Mouse (Mus musculus) intestine, postnatal 0 days (tissue): ENCODE measurements around the gene Cpn1. TPM values are rescaled to one million over a fixed set of nuclear protein-coding genes. Genes with fewer than 3 reads are reported as not detected.
A peak's percentile ranks its signal among the peaks of the same experiment; 100 is the strongest.

Experiments
- ATAC-seq: fragments of 200-750 bp; cut with Nextera tagmentation; 2 replicates; pipeline ENCODE4 v1.8.0; 2017; ENCODE audit warnings: mild to moderate bottlenecking, moderate TSS enrichment, moderate library complexity
- H3K27ac ChIP-seq: fragments of 300-500 bp; sonication (generic); 2 replicates; pipeline ENCODE4 v1.5.1; 2014; ENCODE audit warnings: mild to moderate bottlenecking, low read depth, low read length, moderate library complexity
- H3K27me3 ChIP-seq: fragments of 300-500 bp; sonication (generic); replicated peaks from 2 replicates; pipeline ENCODE4 v1.6.1; 2014; ENCODE audit warnings: low read length, mixed read lengths; ENCODE audit not compliant: control insufficient read depth, insufficient read depth
- H3K36me3 ChIP-seq: fragments of 300-500 bp; sonication (generic); 2 replicates; pipeline ENCODE4 v1.6.1; 2014; ENCODE audit warnings: mild to moderate bottlenecking, moderate library complexity; ENCODE audit not compliant: control insufficient read depth, insufficient read depth
- H3K4me1 ChIP-seq: fragments of 300-500 bp; sonication (generic); replicated peaks from 2 replicates; pipeline ENCODE4 v1.6.1; 2014; ENCODE audit warnings: antibody characterized with exemption, low read length, mixed read lengths; ENCODE audit not compliant: control insufficient read depth, insufficient read depth
- H3K4me2 ChIP-seq: fragments of 300-500 bp; sonication (generic); replicated peaks from 2 replicates; pipeline ENCODE4 v1.6.1; 2014; ENCODE audit warnings: low read depth, mild to moderate bottlenecking, moderate library complexity
- H3K4me3 ChIP-seq: fragments of 300-500 bp; sonication (generic); 2 replicates; pipeline ENCODE4 v1.5.1; 2014; ENCODE audit warnings: low read depth, low read length
- H3K9ac ChIP-seq: fragments of 300-500 bp; sonication (generic); 2 replicates; pipeline ENCODE4 v1.6.1; 2014; ENCODE audit warnings: mild to moderate bottlenecking, low read depth, low read length
- H3K9me3 ChIP-seq: fragments of 300-500 bp; sonication (generic); 2 replicates; pipeline ENCODE4 v1.6.1; 2016; ENCODE audit warnings: mixed run types; ENCODE audit not compliant: control insufficient read depth
- CTCF ChIP-seq: sonication (generic); IDR thresholded peaks from 2 replicates; pipeline ENCODE4 v1.5.1; 2016; ENCODE audit warnings: low read depth, mild to moderate bottlenecking, control low read depth, antibody characterized with exemption, moderate library complexity
- WGBS: fragments of 180-500 bp; shearing (Covaris S2); extraction: QIAGEN DNeasy Blood & Tissue Kit; methylation state at CpG from one replicate; pipeline ENCODE4 v1.1.7; 2014; 5-methylcytosine and 5-hydroxymethylcytosine counted together
- polyA plus RNA-seq: library from polyadenylated mRNA; unstranded; fragments of >200 nt; fragmentation: Nextera tagmentation; extraction: Ambion mirVana; gene quantifications from 2 replicates; pipeline ENCODE4 v1.2.1, GENCODE M21; 2015

Cpn1 gene
- polyA plus RNA-seq, 1 experiment from 2014 or later = 14.3 TPM

- no peaks in the 10 kb centered on the region for H3K9me3 ChIP-seq
- peak overlapping the region; percentile 16 for H3K4me3 ChIP-seq
- H3K27ac ChIP-seq = peak overlapping the region; percentile 60
- H3K27me3 ChIP-seq = no peaks in the 10 kb centered on the region
- peaks cover 2% of the 10 kb centered on the region; the same call in 1 of the 2 replicates for H3K36me3 ChIP-seq
- H3K4me1 ChIP-seq = peaks cover 8% of the 10 kb centered on the region; the same call in 1 of the 2 replicates
- peak overlapping the region; percentile 59 for H3K4me2 ChIP-seq
- H3K9ac ChIP-seq = no peak overlapping the region
- no peak for TF ChIP-seq CTCF
- peak; percentile 94 for ATAC-seq
- 34% methylated on average over 21 of the region's 21 CpGs for WGBS
Measured at GRCm38 (mm10) chr19:43916586-43917405, 69.6 kb downstream of the Cpn1 start.

DNA sequence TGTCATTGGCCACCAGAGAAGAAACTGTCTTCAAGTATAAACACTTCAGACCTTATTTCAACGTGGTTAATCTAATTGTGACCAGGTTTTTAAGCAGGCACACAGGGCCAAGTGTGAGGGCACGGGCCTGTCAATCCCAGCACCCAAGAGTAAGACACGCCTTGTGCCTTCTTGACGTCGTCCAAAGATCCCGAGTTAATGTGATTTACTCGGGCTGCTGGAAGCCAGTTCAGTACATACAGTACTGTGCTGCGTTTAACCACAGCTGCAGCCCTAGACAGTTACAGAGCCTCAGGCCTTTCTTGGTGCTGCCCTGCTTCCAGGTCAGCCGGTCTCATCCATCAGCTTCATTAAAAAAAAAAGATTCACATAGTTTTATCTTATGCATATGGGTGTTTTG, 70.9 kb downstream of the Cpn1 start:
- no peaks in the 10 kb centered on the region for H3K9me3 ChIP-seq
- no peaks in the 10 kb centered on the region for H3K27me3 ChIP-seq
- peaks cover 8% of the 10 kb centered on the region; the same call in 1 of the 2 replicates for H3K4me1 ChIP-seq
- no peak for TF ChIP-seq CTCF
- no peak overlapping the region for H3K9ac ChIP-seq
- H3K27ac ChIP-seq = no peak overlapping the region
- peaks cover 11% of the 10 kb centered on the region; the same call in 1 of the 2 replicates for H3K36me3 ChIP-seq
- ATAC-seq = no peak
- H3K4me3 ChIP-seq = no peak overlapping the region
- no peak overlapping the region for H3K4me2 ChIP-seq
- 41% methylated on average over 9 of the region's 9 CpGs for WGBS

- no peak overlapping the region for H3K4me2 ChIP-seq
- H3K9ac ChIP-seq = no peak overlapping the region
- H3K4me1 ChIP-seq = peaks cover 8% of the 10 kb centered on the region; the same call in 1 of the 2 replicates
- no peaks in the 10 kb centered on the region for H3K9me3 ChIP-seq
- H3K27ac ChIP-seq = no peak overlapping the region
- WGBS = 68% methylated on average over 9 of the region's 9 CpGs
- no peak for TF ChIP-seq CTCF
- no peaks in the 10 kb centered on the region for H3K27me3 ChIP-seq
- no peak for ATAC-seq
- H3K4me3 ChIP-seq = no peak overlapping the region
- H3K36me3 ChIP-seq = peaks cover 13% of the 10 kb centered on the region; the same call in 1 of the 2 replicates
Measured at GRCm38 (mm10) chr19:43914986-43915385, 71.4 kb downstream of the Cpn1 start.

DNA sequence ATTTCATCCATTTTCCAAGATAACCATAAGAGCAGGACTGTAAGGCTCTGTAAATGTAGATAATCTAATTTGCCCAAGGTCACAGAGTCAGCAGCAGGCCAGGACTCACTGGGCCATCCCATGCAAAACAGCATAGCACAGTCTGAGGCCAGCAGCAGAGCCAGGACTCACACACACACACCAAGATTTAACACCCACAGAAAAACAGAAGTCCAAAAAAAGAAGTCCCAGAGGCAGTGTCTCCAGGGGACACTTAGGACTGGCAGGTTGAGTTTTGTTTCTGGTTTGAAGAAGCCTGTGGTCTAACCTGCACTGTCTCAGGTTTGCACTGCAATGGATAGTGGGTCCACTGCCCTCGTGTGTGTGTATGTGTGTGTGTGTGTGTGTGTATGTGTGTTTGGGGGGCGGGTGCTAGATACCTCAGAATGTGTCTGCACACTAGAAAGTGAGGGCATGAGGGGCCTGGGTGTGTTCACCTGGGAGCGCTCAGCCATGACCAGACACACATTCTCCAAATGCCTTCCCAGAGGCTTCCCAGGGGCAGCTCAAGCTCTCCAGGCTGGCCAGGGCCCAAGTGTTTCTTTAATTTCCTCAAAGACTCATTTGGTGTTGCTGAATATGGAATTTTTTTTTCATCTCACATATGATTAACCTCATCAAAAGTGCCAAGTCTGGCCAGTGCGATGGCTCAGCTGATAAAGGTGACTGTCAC, 73.4 kb downstream of the Cpn1 start:
- no peaks in the 10 kb centered on the region for H3K27me3 ChIP-seq
- no peak overlapping the region for H3K4me3 ChIP-seq
- H3K36me3 ChIP-seq = peaks cover 28% of the 10 kb centered on the region
- no peak for TF ChIP-seq CTCF
- H3K4me2 ChIP-seq = no peak overlapping the region
- no peaks in the 10 kb centered on the region for H3K9me3 ChIP-seq
- no peak for ATAC-seq
- H3K27ac ChIP-seq = no peak overlapping the region
- 81% methylated on average over 4 of the region's 4 CpGs for WGBS
- H3K4me1 ChIP-seq = peaks cover 8% of the 10 kb centered on the region; the same call in 1 of the 2 replicates
- no peak overlapping the region for H3K9ac ChIP-seq

DNA sequence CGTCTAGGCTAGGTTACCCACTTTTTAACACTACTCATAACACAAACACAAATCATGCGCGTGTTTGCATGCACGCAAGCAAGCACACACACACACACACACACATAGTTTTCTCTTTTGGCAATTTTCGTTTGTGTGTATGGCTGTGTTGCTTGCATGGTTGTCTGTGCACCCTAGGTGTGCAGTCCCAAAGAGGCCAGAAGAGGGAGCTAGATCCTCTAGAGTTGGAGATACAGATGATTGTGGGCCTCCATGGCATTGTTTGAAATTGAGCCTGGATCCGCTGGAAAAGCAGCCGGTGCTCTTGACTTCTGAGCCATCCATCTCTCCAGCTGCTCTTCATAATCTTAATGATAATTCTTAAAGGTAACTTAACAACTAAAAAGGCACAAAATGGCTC, 79.9 kb downstream of the Cpn1 start:
- ATAC-seq = no peak
- H3K4me2 ChIP-seq = no peak overlapping the region
- peak; percentile 54; the same call in 1 of the 2 replicates for TF ChIP-seq CTCF
- no peak overlapping the region for H3K4me3 ChIP-seq
- H3K36me3 ChIP-seq = peaks cover 38% of the 10 kb centered on the region
- H3K27ac ChIP-seq = no peak overlapping the region
- H3K4me1 ChIP-seq = no peaks in the 10 kb centered on the region
- H3K9me3 ChIP-seq = no peaks in the 10 kb centered on the region
- WGBS = 94% methylated on average over 7 of the region's 7 CpGs
- H3K27me3 ChIP-seq = no peaks in the 10 kb centered on the region
- no peak overlapping the region for H3K9ac ChIP-seq

Other genes starting within 250 kb of the Cpn1 start
- 21.2 and 23.2 TPM in 2 replicates for gene Cutc, start 233.6 kb downstream of the Cpn1 start, polyA plus RNA-seq
- gene Cox15, start 233.6 kb downstream of the Cpn1 start, polyA plus RNA-seq = 15.3 and 16.8 TPM in 2 replicates
- gene Abcc2, start 204.4 kb downstream of the Cpn1 start, polyA plus RNA-seq = 90.5 and 129 TPM in 2 replicates
- gene Dnmbp, start 46.4 kb downstream of the Cpn1 start, polyA plus RNA-seq = 21.4 TPM in 2 replicates
- gene Cyp2c23, start 42.7 kb upstream of the Cpn1 start, polyA plus RNA-seq = 2.7 and 4.0 TPM in 2 replicates
- 21.0 and 24.3 TPM in 2 replicates for gene Erlin1, start 83.2 kb upstream of the Cpn1 start, polyA plus RNA-seq
- 41.2 and 46.7 TPM in 2 replicates for gene Chuk, start 120.9 kb upstream of the Cpn1 start, polyA plus RNA-seq
- gene Cwf19l1, start 149.3 kb upstream of the Cpn1 start, polyA plus RNA-seq = 10.7 and 12.5 TPM in 2 replicates
- gene Bloc1s2, start 159.9 kb upstream of the Cpn1 start, polyA plus RNA-seq = 76.2 and 78.4 TPM in 2 replicates
- gene Pkd2l1, start 205.9 kb upstream of the Cpn1 start, polyA plus RNA-seq = not detected in 2 replicates
- gene Scd3, start 216.7 kb upstream of the Cpn1 start, polyA plus RNA-seq = not detected in 2 replicates